Mouse (Mus musculus): Measurements from ENCODE around the gene Rin1.

The Rin1 gene

GRCm38 (mm10) chr19:5094746-5095417, 44.6 kb downstream of the Rin1 start:
- DNase-seq (ENCODE audit: low spot score), result no peak

DNA sequence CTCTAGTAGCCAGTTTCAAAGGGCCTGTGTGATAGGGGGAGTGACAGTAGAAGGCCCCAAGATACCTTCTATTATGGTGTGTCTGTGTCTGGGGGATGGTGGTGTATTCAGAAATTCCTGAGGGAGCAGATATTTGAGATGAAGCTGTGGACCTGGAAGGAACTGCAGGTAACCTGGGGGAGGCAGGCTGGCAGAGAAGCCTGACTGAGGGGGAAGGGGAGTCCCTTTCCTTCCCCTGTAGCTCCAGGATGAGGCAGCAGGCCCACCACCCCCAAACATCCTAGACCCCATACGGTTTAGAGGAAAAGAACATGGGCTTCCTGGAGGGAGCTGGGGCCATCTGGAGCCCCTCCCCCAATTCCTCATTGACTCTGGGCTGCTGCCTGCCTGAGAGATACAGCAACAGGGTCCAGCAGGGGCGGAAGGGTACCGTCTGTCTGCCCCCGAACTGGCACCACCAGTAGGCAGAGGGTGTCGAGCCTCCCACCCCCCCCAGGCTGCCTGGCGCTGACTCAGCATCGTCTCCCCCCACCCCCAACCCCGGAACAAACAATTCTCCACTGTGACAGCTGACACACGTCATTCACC, 45.7 kb downstream of the Rin1 start:
- no peak for DNase-seq (ENCODE audit: low spot score)

- DNase-seq (ENCODE audit: low spot score), result no peak
Observed at GRCm38 (mm10) chr19:5097521-5098362, 47.5 kb downstream of the Rin1 start.

GRCm38 (mm10) chr19:5098363-5099143, 48.3 kb downstream of the Rin1 start, which contains the start of gene Cnih2:
Gene Cnih2 (minus strand): TSS chr19:5098521.
- peak; percentile 46 for DNase-seq (ENCODE audit: low spot score)

DNA sequence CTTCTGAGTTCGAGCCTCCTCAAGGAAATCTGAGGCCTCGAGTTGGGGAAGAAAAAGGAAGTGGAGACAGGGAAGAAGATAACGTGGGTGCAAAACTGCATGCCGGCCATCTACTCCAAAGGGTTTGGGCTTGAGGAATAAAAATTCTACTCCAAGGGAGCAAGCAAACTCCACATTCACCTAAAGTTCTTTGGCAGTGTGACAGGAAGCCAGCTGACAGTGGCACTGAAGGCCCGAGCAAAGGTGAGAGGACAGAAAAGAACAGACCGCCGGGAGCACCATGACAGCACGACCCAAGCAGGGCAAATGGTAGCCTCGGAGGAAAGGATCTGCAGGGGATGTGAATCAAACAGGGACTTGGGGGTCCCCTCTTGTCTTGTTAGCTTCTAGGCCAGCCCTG, 55.8 kb downstream of the Rin1 start:
- no peak for DNase-seq (ENCODE audit: low spot score)
